Mouse (Mus musculus) heart, postnatal 25 days (tissue): ENCODE measurements around the gene Ppp1r13l. TPM values are rescaled to one million over a fixed set of nuclear protein-coding genes. Genes with fewer than 3 reads are reported as not detected.

Experiments used
- DNase-seq: peaks from one replicate; pipeline ENCODE4 v3.0.0; 2022; ENCODE audit warnings: low spot score
- intact Hi-C: fragments of 180-260 bp; cut with DNase I; formaldehyde crosslinking; loops from one replicate; pipeline ENCODE4 v1.15.1; 2025
- microRNA-seq: library from miRNA; unstranded; fragments of <30 nt; microRNA quantifications from one replicate; pipeline ENCODE4 v1.2.0, GENCODE M21; 2022
- total RNA-seq, 2 experiments: library from RNA; stranded (reverse); gene quantifications; 2 replicates each; pipeline ENCODE4 v1.2.3; 2021

Ppp1r13l gene
- total RNA-seq, 2 experiments from 2014 or later, result 36.5 to 40.5 TPM

DNA sequence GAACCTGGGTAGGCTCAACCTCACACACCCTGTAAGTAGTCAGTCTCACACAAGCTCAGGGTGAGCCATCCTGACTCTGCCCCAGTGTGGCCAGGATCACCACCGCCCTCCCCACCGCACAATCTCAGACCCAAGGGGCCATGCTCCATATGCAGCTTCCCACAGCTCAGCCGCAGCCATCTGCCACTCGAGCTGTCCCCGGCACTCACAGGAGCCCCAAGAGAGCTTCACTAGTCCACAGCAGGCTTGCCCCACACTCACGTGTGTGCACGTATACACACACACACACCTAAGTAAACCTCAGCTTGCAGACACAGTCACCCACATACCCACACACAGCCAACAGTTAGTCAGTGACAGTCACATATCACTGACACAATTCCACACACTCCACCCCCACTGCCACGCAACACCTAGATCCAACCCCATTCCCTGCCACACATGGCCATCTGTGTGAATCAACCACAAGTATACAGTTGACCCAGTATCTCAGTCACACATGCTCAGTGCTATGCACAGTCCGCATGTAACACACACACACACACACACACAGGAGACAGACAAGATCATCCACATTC is 43.1 kb downstream of the Ppp1r13l start:
- intact Hi-C loops, result no loop called here
- DNase-seq, result no peak

DNA sequence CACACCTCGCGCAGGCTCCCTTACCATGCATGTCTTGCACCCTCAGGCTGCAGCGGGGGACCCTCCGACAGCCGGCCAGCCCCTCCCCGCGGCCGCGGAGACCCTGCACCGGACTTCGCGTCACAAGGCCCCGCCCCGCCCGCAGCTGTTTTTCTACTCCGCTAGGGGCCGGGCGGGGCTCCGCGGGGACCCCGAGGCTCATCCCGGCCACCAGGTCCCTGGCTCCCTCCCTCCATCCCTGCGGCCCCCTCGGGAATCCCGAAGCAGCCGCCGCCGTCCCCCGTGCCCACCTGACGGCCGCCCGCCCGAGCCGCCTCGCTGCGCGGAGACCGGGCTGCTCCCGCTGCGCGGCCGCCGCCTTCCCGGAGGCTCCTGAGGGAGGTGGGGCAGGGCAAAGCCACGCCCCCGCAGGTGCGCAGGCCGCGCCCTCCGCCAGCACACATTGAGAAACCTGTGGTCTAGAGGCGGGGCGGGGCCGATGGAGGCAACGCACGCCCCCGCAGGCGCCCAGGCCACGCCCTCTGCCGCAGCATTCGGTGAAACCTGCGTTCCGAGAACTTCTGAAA is 44.3 kb downstream of the Ppp1r13l start, which contains the start of gene Klc3:
TSS of gene Klc3 (minus strand) at position 374 of the 566 bp plus-strand sequence.
- no peak for DNase-seq
- intact Hi-C loops, result no loop called here

DNA sequence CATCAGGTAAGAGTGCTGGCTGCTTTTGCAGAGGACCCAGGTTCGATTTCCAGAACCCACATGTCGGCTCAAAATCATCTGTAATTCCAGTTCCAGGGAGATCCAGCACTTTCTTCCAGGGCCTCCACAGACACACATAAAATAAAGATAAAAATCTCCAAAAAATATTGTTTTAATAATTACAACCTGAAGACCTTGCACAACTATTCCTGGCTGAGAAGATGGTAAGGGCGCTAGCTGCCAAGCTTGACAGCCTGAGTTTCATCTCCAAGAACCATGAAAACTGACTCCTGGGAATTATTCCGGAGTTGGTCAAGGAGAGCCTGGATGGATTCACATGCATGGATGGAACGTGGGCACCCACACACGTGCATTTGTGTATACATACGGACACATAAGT is 44.9 kb downstream of the Ppp1r13l start, which contains the start of gene Ckm:
TSS of gene Ckm (plus strand) at position 301 of the 400 bp plus-strand sequence.
- DNase-seq, result no peak
- intact Hi-C loops, result no loop called here

DNA sequence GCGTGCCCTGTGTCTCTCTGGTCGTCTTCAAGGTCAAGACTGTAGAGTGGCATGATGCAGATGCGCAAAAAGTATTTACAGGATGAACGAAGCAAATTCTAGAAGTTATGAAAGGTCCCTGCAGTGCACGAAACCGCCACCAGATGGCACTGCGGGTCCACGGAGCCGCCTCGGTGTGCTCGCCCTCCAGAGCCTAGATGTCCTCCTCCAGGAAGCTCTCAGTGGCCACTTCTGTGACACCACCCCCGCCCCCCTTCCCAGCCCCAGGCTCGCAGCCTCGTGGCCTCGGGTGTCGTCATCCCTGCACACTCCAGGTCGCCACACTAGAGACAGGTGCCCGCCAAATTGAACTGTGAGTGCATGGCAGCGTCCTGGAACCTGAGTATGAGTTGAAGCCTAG is 45.9 kb downstream of the Ppp1r13l start:
- DNase-seq, result peak; percentile 49
- intact Hi-C loops, result loop anchor here (1.0 to 5.0 kb wide), 3 partner anchors 97 to 297 kb away; no protein-coding TSS in a partner anchor

DNA sequence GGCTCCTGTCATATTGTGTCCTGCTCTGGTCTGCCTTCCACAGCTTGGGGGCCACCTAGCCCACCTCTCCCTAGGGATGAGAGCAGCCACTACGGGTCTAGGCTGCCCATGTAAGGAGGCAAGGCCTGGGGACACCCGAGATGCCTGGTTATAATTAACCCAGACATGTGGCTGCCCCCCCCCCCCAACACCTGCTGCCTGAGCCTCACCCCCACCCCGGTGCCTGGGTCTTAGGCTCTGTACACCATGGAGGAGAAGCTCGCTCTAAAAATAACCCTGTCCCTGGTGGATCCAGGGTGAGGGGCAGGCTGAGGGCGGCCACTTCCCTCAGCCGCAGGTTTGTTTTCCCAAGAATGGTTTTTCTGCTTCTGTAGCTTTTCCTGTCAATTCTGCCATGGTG is 50.2 kb downstream of the Ppp1r13l start:
- no peak for DNase-seq
- intact Hi-C loops, result loop anchor here (5.0 kb wide), 2 partner anchors 93 to 293 kb away; no protein-coding TSS in a partner anchor

DNA sequence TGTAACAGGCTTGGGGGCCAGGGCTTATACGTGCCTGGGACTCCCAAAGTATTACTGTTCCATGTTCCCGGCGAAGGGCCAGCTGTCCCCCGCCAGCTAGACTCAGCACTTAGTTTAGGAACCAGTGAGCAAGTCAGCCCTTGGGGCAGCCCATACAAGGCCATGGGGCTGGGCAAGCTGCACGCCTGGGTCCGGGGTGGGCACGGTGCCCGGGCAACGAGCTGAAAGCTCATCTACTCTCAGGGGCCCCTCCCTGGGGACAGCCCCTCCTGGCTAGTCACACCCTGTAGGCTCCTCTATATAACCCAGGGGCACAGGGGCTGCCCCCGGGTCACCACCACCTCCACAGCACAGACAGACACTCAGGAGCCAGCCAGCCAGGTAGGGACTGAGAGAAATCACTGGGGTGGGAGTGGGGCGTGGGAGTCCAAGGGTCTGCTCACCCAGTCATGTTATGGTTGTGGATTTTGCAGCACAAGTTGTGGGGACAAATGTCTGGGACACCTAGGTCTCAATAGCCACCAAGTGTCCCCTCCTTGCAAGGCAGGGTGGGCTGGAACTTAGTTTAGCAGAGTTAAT is 51.3 kb downstream of the Ppp1r13l start:
- peak; percentile 65 for DNase-seq

DNA sequence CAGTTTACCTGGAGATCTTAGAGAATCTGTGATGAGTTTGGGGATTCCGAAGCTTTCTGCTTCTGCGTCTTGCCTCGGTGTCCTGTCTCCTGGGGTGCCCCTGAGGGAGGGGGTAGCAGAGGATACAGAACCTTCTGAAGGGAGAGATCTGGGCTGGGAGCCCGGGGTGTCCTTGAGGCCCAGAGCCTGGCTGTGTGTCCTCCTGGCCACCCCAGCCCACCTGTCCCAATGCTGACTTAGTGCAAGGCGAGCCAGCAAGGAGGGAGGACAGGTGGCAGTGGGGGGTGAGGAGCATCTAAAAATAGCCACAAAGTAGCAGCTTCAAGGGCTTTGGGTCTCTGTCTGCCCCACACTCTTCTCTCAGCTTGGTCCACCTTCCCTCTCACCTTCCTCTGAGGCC is 52.2 kb downstream of the Ppp1r13l start:
- DNase-seq, result no peak

More for the DNA sequence above, 51.3 kb downstream of the Ppp1r13l start:
- intact Hi-C loops, result no loop called here

DNA sequence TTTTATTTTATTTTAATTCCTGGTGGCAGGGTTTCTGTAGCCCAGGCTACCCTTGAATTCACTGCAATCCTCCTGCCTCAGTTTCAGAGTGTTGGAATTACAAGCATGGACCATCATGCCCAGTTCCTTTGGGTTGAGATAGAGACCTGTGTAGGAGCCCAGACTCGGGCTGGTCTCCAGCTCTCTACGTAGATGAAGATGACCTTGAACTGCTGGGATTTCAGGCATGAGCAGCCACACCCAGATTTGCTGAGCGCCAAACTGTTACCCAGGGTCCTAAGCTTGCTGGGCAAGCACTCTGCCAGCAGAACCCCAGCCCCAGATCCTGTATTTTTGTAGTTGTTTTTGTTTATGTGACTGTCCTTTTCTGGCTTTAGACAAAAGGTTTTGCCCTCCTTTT is 54.0 kb downstream of the Ppp1r13l start:
- intact Hi-C loops, result no loop called here
- DNase-seq, result no peak

More for the DNA sequence above, 52.2 kb downstream of the Ppp1r13l start:
- intact Hi-C loops, result no loop called here

DNA sequence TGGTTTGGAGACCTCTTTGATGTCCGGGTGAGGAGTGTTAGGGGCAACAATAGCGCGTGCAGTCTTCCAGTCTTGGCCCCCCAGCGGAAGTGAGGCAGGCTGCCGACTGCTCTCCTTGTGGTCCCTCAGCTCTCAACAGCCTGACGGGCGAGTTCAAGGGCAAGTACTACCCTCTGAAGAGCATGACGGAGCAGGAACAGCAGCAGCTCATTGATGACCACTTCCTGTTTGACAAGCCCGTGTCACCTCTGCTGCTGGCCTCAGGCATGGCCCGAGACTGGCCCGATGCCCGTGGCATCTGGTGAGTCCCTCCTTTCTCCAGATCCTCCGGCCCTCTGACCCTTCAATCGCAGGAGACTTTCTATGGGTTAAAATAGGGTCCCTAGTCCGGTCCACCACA is 57.0 kb downstream of the Ppp1r13l start:
- DNase-seq, result no peak
- intact Hi-C loops, result no loop called here

DNA sequence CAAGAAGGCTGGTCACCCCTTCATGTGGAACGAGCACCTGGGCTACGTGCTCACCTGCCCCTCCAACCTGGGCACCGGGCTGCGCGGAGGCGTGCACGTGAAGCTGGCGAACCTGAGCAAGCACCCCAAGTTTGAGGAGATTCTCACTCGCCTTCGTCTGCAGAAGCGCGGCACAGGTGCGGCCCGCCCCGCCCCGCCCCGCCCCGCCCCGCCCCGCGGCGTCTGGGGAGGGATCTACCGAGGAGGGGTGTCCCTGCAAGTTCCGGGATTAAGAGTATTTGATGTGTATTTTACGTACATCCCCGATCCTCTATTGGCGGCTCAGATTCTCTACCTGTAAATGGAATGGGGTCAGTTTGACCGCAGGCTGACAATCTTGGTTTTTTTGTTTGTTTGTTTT is 60.6 kb downstream of the Ppp1r13l start:
- DNase-seq, result no peak
- intact Hi-C loops, result no loop called here

DNA sequence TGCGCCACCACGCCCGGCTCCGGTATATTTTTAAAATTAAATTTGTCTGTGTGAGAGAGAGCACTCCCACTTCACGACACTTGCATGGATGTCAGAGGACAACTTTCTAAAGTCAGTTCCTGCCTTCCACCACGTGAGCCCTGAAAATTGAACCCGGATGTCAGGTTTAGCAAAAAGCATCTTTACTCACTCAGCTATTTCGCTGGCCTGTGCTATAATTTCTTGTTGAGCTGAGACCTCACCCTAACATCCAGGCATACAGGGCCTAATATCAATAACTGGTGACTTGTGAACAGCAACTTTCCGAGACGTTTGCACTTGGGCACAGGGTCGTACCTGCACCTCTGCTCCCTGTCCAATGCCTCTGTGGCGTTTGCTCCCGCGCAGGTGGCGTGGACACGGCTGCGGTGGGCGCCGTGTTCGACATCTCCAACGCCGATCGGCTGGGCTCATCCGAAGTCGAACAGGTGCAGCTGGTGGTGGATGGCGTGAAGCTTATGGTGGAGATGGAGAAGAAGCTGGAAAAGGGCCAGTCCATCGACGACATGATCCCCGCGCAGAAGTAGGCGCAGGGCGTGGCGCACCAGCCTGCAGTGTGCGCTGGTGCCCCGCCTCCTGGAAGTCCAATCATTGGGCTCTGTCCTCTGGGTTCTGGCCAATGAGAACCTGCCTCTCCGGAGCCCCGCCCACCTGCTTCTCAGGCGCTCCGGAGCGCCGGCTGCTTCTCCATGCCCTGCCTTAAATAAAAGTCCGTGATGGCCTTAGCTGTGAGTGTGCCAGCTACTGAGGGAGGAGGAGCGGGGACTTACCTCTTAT is 61.5 kb downstream of the Ppp1r13l start:
- intact Hi-C loops, result no loop called here
- DNase-seq, result peak; percentile 56

DNA sequence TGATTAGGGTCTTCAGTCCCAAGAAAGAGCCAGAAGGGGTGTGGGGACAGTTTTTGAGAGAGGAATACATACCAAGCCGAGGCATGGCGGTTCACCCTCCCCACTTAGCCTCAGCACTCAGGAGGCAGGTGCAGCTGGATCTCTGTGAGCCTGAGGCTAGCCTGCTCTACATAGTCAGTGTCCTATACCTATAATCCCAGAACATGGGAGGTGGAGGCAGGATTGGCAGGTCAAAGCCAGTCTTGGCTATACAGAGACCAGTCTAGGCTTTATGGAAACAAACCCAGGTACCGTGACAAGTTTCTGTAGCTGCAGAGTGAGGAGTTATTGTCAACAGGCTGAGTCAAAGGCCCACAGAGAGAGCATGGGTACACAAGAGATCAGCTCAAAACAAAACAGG is 63.5 kb downstream of the Ppp1r13l start:
- no peak for DNase-seq
- intact Hi-C loops, result no loop called here

DNA sequence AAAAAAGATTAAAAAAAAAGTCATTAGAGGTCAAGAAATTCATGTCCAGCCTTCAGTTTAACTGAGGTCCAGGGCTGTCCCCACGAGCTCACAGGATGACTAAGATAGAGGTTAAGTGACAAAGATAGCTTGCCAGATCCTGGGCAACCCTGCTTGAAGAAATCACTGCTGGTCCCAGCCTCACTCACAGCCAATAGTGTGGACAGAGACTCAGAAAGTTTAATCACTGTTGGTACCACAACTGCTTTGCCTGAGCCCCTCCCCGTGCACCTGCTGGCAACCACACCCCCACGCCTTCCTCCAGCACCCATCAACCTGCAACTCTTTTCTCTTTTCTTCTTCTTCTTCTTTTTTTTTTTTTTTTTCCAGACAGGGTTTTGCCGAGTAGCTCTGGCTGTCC is 64.5 kb downstream of the Ppp1r13l start:
- DNase-seq, result no peak
- intact Hi-C loops, result no loop called here

DNA sequence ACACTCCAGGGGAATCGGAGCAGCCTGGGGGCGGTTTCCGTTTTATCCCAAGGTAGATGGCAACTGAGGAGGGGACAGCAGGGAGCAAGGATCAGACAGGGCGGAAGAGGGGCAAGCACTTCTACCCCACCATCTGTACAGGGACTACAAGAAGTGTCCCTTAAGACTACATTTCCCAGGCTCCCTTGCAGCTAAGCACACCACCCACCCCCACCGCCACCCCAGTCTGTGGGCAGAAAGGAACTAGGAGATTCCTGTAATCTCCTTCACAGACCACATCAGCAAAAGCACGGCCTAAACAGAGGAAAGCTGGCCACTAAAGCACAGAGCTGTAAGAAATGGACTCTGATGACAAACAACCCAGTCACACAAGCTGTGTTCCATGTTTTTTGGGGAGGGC is 66.8 kb downstream of the Ppp1r13l start:
- intact Hi-C loops, result no loop called here
- no peak for DNase-seq

DNA sequence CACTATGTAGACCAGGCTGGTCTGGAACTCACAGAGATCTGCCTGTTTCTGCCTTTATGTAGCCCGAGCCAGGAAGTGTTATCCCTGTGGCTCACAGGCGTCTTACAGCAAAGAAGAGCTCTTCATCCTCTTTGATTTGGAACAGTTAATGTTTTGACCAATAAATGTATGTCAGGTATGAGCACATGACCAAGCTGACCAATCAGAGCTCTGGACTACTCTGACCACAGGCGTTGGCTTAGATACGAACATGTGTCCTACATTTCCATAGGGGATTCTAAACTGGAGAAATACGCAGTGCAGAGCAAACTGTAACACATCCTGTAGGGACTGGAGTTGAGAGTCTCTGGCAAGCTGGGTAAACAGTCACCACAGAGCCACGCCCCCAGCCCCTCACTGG is 67.3 kb downstream of the Ppp1r13l start:
- intact Hi-C loops, result no loop called here

More for the DNA sequence above, 67.3 kb downstream of the Ppp1r13l start:
- no peak for DNase-seq

Small RNA genes within 50 kb of the gene (microRNA-seq; reads per million reads assigned to microRNA genes)
- not detected for gene Mir343

Other genes with a start within 250 kb of the Ppp1r13l start
- not detected for gene Gm4969, start 241.4 kb upstream of the Ppp1r13l start, total RNA-seq
- gene Fbxo46, start 239.9 kb upstream of the Ppp1r13l start, total RNA-seq, result 1 to 10 TPM; 5.4 to 5.5 TPM
- gene Qpctl, start 210.5 kb upstream of the Ppp1r13l start, total RNA-seq, result 1 to 10 TPM; 4.6 to 5.1 TPM
- 10 to 100 TPM; 67.8 to 71.0 TPM for gene Snrpd2, start 210.0 kb upstream of the Ppp1r13l start, total RNA-seq
- under 1 TPM; 0.21 to 0.22 TPM for gene Gipr, start 193.6 kb upstream of the Ppp1r13l start, total RNA-seq
- gene Eml2, start 183.3 kb upstream of the Ppp1r13l start, total RNA-seq, result 10 to 100 TPM; 37.1 to 37.8 TPM
- 1 to 10 TPM; 8.6 to 9.4 TPM for gene Gpr4, start 147.2 kb upstream of the Ppp1r13l start, total RNA-seq
- gene Opa3, start 131.4 kb upstream of the Ppp1r13l start, total RNA-seq, result 10 to 100 TPM; 57.6 to 59.3 TPM
- 10 to 100 TPM; 35.7 to 39.4 TPM for gene Vasp, start 87.9 kb upstream of the Ppp1r13l start, total RNA-seq
- not detected for gene Ppm1n, start 79.7 kb upstream of the Ppp1r13l start, total RNA-seq
- 100 to 1,000 TPM; 124 to 136 TPM for gene Rtn2, start 77.1 kb upstream of the Ppp1r13l start, total RNA-seq
- gene Fosb, start 49.7 kb upstream of the Ppp1r13l start, total RNA-seq, result under 1 TPM; 0.59 to 0.81 TPM
- gene Ercc1, start 15.0 kb upstream of the Ppp1r13l start, total RNA-seq, result 10 to 100 TPM; 40.7 to 45.1 TPM
- 1 to 10 TPM; 9.1 to 9.7 TPM for gene Cd3eap, start 266 bp upstream of the Ppp1r13l start, total RNA-seq
- 10 to 100 TPM; 10.8 to 12.6 TPM for gene Ercc2, start 22.3 kb downstream of the Ppp1r13l start, total RNA-seq
- under 1 TPM; 0.23 to 0.31 TPM for gene Klc3, start 44.4 kb downstream of the Ppp1r13l start, total RNA-seq
- gene Ckm, start 45.0 kb downstream of the Ppp1r13l start, total RNA-seq, result 1,000 to 10,000 TPM; 4,463 to 5,048 TPM
- 10 to 100 TPM; 22.3 to 24.3 TPM for gene Mark4, start 99.1 kb downstream of the Ppp1r13l start, total RNA-seq
- gene Exoc3l2, start 103.6 kb downstream of the Ppp1r13l start, total RNA-seq, result 1 to 10 TPM; 1.2 to 1.3 TPM
- gene Bloc1s3, start 148.6 kb downstream of the Ppp1r13l start, total RNA-seq, result 1 to 10 TPM; 2.3 to 2.4 TPM
- gene Trappc6a, start 148.6 kb downstream of the Ppp1r13l start, total RNA-seq, result 10 to 100 TPM; 35.6 to 35.9 TPM
- gene Nkpd1, start 158.1 kb downstream of the Ppp1r13l start, total RNA-seq, result not detected
- 10 to 100 TPM; 48.0 to 52.3 TPM for gene Ppp1r37, start 203.3 kb downstream of the Ppp1r13l start, total RNA-seq
- gene Zfp296, start 217.5 kb downstream of the Ppp1r13l start, total RNA-seq, result under 1 TPM; 0.28 to 0.49 TPM
- 10 to 100 TPM; 44.6 to 45.6 TPM for gene Gemin7, start 217.8 kb downstream of the Ppp1r13l start, total RNA-seq
- 10 to 100 TPM; 14.5 to 20.5 TPM for gene Clasrp, start 244.7 kb downstream of the Ppp1r13l start, total RNA-seq